Mouse (Mus musculus) MEL (cell line): ENCODE data around the gene Rasgef1b. TPM values are rescaled to one million over a fixed set of nuclear protein-coding genes. Genes with fewer than 3 reads are reported as not detected.

Source experiments
- DNase-seq: peaks from one replicate; pipeline ENCODE4 v3.0.0; 2011; ENCODE audit warnings: low read depth, low spot score
- H3K27ac ChIP-seq: 2 replicates; pipeline ENCODE4 v1.5.1; 2012; ENCODE audit warnings: low read depth, mild to moderate bottlenecking, control low read depth, low read length, moderate library complexity; ENCODE audit not compliant: control insufficient read depth
- H3K27me3 ChIP-seq, 2 experiments: fragments of 150-350 bp in 1 of 2; sonication (generic) in 1 of 2; 2 replicates each; pipeline ENCODE4 v1.6.1; 2012; ENCODE audit warnings: low read length in 2 of 2, mild to moderate bottlenecking in 2 of 2, improper control_type of control experiment in 1 of 2, moderate library complexity in 1 of 2; ENCODE audit not compliant: insufficient read depth in 2 of 2, control insufficient read depth in 1 of 2
- H3K36me3 ChIP-seq, 2 experiments: 2 replicates each; pipeline ENCODE4 v1.6.1; 2012 to 2014; ENCODE audit warnings: low read length in 2 of 2, improper control_type of control experiment in 1 of 2, inconsistent platforms in 1 of 2, mild to moderate bottlenecking in 1 of 2; ENCODE audit not compliant: insufficient read depth in 2 of 2, control insufficient read depth in 1 of 2
- H3K4me1 ChIP-seq, 2 experiments: fragments of 150-350 bp in 1 of 2; sonication (generic) in 1 of 2; 2 replicates each; pipeline ENCODE4 v1.6.1; 2012; ENCODE audit warnings: low read length in 2 of 2, improper control_type of control experiment in 1 of 2, mild to moderate bottlenecking in 1 of 2; ENCODE audit not compliant: insufficient read depth in 2 of 2, control insufficient read depth in 1 of 2
- H3K4me3 ChIP-seq, 2 experiments: fragments of 150-350 bp in 1 of 2; sonication (generic) in 1 of 2; 2 replicates each; pipeline ENCODE4 v1.5.1; 2012; ENCODE audit warnings: low read depth in 2 of 2, low read length in 2 of 2, mild to moderate bottlenecking in 2 of 2, moderate library complexity in 2 of 2, control low read depth in 1 of 2, improper control_type of control experiment in 1 of 2; ENCODE audit not compliant: control insufficient read depth in 1 of 2, insufficient read depth in 1 of 2
- H3K79me2 ChIP-seq: 2 replicates; pipeline ENCODE4 v1.6.1; 2012; ENCODE audit warnings: mild to moderate bottlenecking, low read length, moderate library complexity; ENCODE audit not compliant: control insufficient read depth, poor library complexity, insufficient read depth
- H3K9ac ChIP-seq: 2 replicates; pipeline ENCODE4 v1.6.1; 2012; ENCODE audit warnings: low read depth, mild to moderate bottlenecking, control low read depth, low read length, moderate library complexity; ENCODE audit not compliant: control insufficient read depth, poor library complexity, severe bottlenecking
- H3K9me3 ChIP-seq: fragments of 150-350 bp; sonication (generic); replicated peaks from 2 replicates; pipeline ENCODE4 v1.6.1; 2012; ENCODE audit warnings: mild to moderate bottlenecking, low read length, improper control_type of control experiment, moderate library complexity; ENCODE audit not compliant: insufficient read depth
- CHD2 ChIP-seq: IDR thresholded peaks from 2 replicates; pipeline ENCODE4 v1.6.1; 2011; ENCODE audit warnings: low read length, improper control_type of control experiment
- ETS1 ChIP-seq: IDR thresholded peaks from 2 replicates; pipeline ENCODE4 v1.6.1; 2012; ENCODE audit warnings: low read depth, mild to moderate bottlenecking, inconsistent platforms, low read length, improper control_type of control experiment, moderate library complexity
- MAZ ChIP-seq: IDR thresholded peaks from 2 replicates; pipeline ENCODE4 v1.6.1; 2012; ENCODE audit warnings: low read depth, mild to moderate bottlenecking, inconsistent platforms, low read length, improper control_type of control experiment
- MXI1 ChIP-seq: IDR thresholded peaks from 2 replicates; pipeline ENCODE4 v1.6.1; 2011; ENCODE audit warnings: mild to moderate bottlenecking, low read depth, low read length, improper control_type of control experiment
- MYC ChIP-seq: IDR thresholded peaks from 2 replicates; pipeline ENCODE4 v1.6.1; 2011; ENCODE audit warnings: low read depth, mild to moderate bottlenecking, low read length, improper control_type of control experiment, moderate library complexity
- NELFE ChIP-seq: IDR thresholded peaks from 2 replicates; pipeline ENCODE4 v1.6.1; 2011; ENCODE audit warnings: low read depth, low read length, improper control_type of control experiment
- POLR2AphosphoS5 ChIP-seq: IDR thresholded peaks from 2 replicates; pipeline ENCODE4 v1.6.1; 2012; ENCODE audit warnings: low read depth, borderline replicate concordance, mild to moderate bottlenecking, inconsistent platforms, low read length, moderate library complexity, mixed read lengths
- RCOR1 ChIP-seq: IDR thresholded peaks from 2 replicates; pipeline ENCODE4 v1.6.1; 2012; ENCODE audit warnings: low read depth, mild to moderate bottlenecking, inconsistent platforms, low read length, improper control_type of control experiment
- SMC3 ChIP-seq: IDR thresholded peaks from 2 replicates; pipeline ENCODE4 v1.6.1; 2011; ENCODE audit warnings: low read depth, low read length, improper control_type of control experiment
- USF2 ChIP-seq, 2 experiments: IDR thresholded peaks; 2 replicates each; pipeline ENCODE4 v1.6.1; 2011 to 2012; ENCODE audit warnings: improper control_type of control experiment in 2 of 2, low read length in 2 of 2, borderline replicate concordance in 1 of 2, inconsistent platforms in 1 of 2, low read depth in 1 of 2, mild to moderate bottlenecking in 1 of 2; ENCODE audit not compliant: insufficient read depth in 1 of 2
- ZMIZ1 ChIP-seq: IDR thresholded peaks from 2 replicates; pipeline ENCODE4 v1.6.1; 2012; ENCODE audit warnings: low read depth, mild to moderate bottlenecking, inconsistent platforms, low read length, improper control_type of control experiment, moderate library complexity
- ZNF384 ChIP-seq: IDR thresholded peaks from 2 replicates; pipeline ENCODE4 v1.6.1; 2012; ENCODE audit warnings: low read depth, mild to moderate bottlenecking, inconsistent platforms, low read length, improper control_type of control experiment
- polyA plus RNA-seq, 2 experiments: library from polyadenylated mRNA; stranded (reverse) in 1 of 2; unstranded in 1 of 2; fragments of >175 nt in 1 of 2; fragments of >200 nt in 1 of 2; gene quantifications; 2 replicates each; pipeline versions ENCODE4 v1.2.1 to v1.2.4; 2012; ENCODE audit warnings: low replicate concordance in 2 of 2, low read depth in 1 of 2; ENCODE audit not compliant: insufficient read length in 2 of 2, insufficient read depth in 1 of 2, missing spikeins in 1 of 2
- total RNA-seq: library from RNA; depleted of rRNA; stranded (reverse); fragments of 300-350 nt; gene quantifications from 2 replicates; pipeline ENCODE4 v1.2.3, GENCODE M21; 2012

The Rasgef1b gene
- total and polyA plus RNA-seq, 3 experiments: not detected

DNA sequence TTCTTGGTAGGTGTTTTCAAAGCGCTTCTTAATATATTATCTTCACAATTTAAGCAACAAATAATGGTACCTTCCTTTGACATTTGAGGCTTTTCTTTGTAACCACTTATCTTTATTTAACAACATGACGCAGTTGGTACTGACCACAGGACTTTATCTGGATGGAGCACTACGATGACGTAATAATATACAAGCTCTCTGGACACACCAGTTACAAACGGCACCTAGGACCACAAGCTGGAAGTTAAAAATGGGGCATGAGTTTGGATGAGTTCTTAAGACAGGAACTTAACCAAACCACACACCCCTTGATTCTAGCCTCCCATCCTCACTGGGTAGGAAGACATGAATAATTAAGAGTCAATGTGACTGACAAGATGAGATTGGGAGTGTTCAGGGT, 369.6 kb downstream of the Rasgef1b start:
- no peak for DNase-seq
- Histone ChIP-seq H3K27ac (no peak overlapping the region), H3K27me3 (no peaks in the 10 kb centered on the region), H3K4me1 (no peaks in the 10 kb centered on the region)
- no peak for TF ChIP-seq CHD2
- TF ChIP-seq NELFE: no peak
- no peak for TF ChIP-seq ZNF384
- TF ChIP-seq USF2 (IDR thresholded peaks at IDR 0.05; ENCODE audit: borderline replicate concordance in 1 of 2, insufficient read depth in 1 of 2, low read depth in 1 of 2, low read length in 2 of 2): no peak
- TF ChIP-seq ETS1: no peak
- TF ChIP-seq, all 39 proteins: peak for 0
- Histone ChIP-seq H3K79me2 (no peaks in the 10 kb centered on the region), H3K9ac (no peak overlapping the region), H3K4me3 (no peak overlapping the region), H3K36me3 (no peaks in the 10 kb centered on the region), H3K9me3 (no peaks in the 10 kb centered on the region)

DNA sequence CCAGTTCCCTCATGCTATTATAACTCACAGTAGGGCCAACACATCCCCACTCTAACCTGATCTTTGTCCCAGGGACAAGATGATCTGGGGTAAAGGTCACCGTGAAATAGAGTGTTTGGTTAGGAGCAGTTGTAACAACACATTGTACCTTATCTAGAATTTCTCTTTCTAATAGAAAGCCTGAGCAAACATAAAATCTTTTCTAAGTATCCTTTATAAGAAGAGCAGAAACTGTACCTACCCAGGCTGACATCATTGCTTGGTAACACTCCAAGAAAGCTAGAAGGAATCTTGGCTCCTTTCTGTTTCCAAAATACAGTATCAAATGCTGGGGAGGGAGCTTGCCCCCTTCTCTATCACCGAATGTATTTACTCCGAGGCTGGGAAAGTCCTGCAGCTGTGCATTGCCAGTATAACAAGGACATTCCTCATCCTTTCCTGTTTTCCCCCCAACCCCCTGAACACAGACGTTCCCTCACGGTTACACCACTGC, 374.2 kb downstream of the Rasgef1b start:
- Histone ChIP-seq H3K79me2 (no peaks in the 10 kb centered on the region), H3K9me3 (no peaks in the 10 kb centered on the region), H3K4me3 (no peak overlapping the region), H3K27me3 (no peaks in the 10 kb centered on the region), H3K4me1 (no peaks in the 10 kb centered on the region), H3K9ac (no peak overlapping the region), H3K36me3 (no peaks in the 10 kb centered on the region), H3K27ac (no peak overlapping the region)
- no peak for DNase-seq
- TF ChIP-seq CHD2 (no peak), MXI1 (no peak), RCOR1 (no peak), POLR2AphosphoS5 (no peak), MAZ (no peak), SMC3 (no peak)

DNA sequence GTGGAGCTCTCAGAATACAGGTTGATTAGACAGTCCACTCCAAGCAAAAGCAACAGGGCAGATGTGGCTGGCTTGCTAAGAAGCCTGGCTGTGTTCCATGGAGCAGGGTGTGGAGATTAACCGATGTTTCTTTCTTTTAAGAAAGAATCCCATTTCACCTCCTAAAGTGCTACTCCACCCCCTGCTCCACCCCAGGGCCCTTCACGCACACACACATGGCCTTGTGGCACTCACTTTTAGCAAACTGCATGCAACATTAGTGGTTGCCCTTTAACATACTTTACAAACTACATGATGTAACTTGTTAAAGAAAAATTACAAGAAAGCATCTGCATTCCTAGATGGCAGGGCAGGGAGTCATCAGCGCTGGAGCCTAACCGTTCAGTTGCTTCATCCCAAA, 378.8 kb downstream of the Rasgef1b start:
- H3K9ac ChIP-seq: no peak overlapping the region
- H3K36me3 ChIP-seq: no peaks in the 10 kb centered on the region
- H3K79me2 ChIP-seq: no peaks in the 10 kb centered on the region
- no peak for TF ChIP-seq MYC
- no peak for TF ChIP-seq ZMIZ1
- TF ChIP-seq, all 39 proteins: peak for 0
- H3K27me3 ChIP-seq: no peaks in the 10 kb centered on the region
- DNase-seq: no peak
- no peak overlapping the region for H3K27ac ChIP-seq
- H3K4me1 ChIP-seq: no peaks in the 10 kb centered on the region
- no peak overlapping the region for H3K4me3 ChIP-seq
- no peaks in the 10 kb centered on the region for H3K9me3 ChIP-seq
